Mouse (Mus musculus): ENCODE data around the gene Tmem221. TPM values are rescaled to one million over a fixed set of nuclear protein-coding genes. Genes with fewer than 3 reads are reported as not detected.
A peak's percentile ranks its signal among the peaks of the same experiment; 100 is the strongest.

Gene Tmem221
- polyA plus RNA-seq, 1 experiment from 2014 or later, result 1.0 TPM

GRCm38 (mm10) chr8:71574426-71574825, 15.8 kb upstream of the Tmem221 start:
- H3K9me3 ChIP-seq (ENCODE audit: control insufficient read depth, low read length), result no peaks in the 10 kb centered on the region
- ATAC-seq (ENCODE audit: low FRiP score, low TSS enrichment), result no peak
- no peaks in the 10 kb centered on the region; the same call in 1 of the 2 replicates for H3K4me1 ChIP-seq (replicated peaks; ENCODE audit: control insufficient read depth, insufficient read depth)
- no peak overlapping the region for H3K4me2 ChIP-seq (replicated peaks; ENCODE audit: low read depth)
- H3K27me3 ChIP-seq (ENCODE audit: control insufficient read depth, insufficient read depth, low read length), result no peaks in the 10 kb centered on the region
- 64% methylated on average over 7 of the region's 7 CpGs for WGBS
- no peak overlapping the region for H3K9ac ChIP-seq (ENCODE audit: low read length)
- no peak overlapping the region for H3K27ac ChIP-seq (replicated peaks)
- TF ChIP-seq EP300 (optimal IDR thresholded peaks at IDR 0.05), result no peak
- TF ChIP-seq CTCF (IDR thresholded peaks at IDR 0.05; ENCODE audit: low read depth), result no peak
- H3K4me3 ChIP-seq (ENCODE audit: low read depth, low read length), result no peak overlapping the region
- no peaks in the 10 kb centered on the region for H3K36me3 ChIP-seq (ENCODE audit: control insufficient read depth, insufficient read depth, low read length)
- DNase-seq (ENCODE audit: low spot score), result no peak

- WGBS, result 63% methylated on average over 9 of the region's 9 CpGs
- no peaks in the 10 kb centered on the region for H3K36me3 ChIP-seq (ENCODE audit: control insufficient read depth, insufficient read depth, low read length)
- DNase-seq (ENCODE audit: low spot score), result peak; percentile 93
- H3K4me3 ChIP-seq (ENCODE audit: low read depth, low read length), result no peak overlapping the region
- H3K9me3 ChIP-seq (ENCODE audit: control insufficient read depth, low read length), result no peaks in the 10 kb centered on the region
- H3K4me1 ChIP-seq (replicated peaks; ENCODE audit: control insufficient read depth, insufficient read depth), result peaks cover 4% of the 10 kb centered on the region; the same call in 1 of the 2 replicates
- ATAC-seq (ENCODE audit: low FRiP score, low TSS enrichment), result no peak
- TF ChIP-seq CTCF (IDR thresholded peaks at IDR 0.05; ENCODE audit: low read depth) (no peak), EP300 (optimal IDR thresholded peaks at IDR 0.05) (no peak)
- H3K27ac ChIP-seq (replicated peaks), result peak overlapping the region; percentile 70
- H3K27me3 ChIP-seq (ENCODE audit: control insufficient read depth, insufficient read depth, low read length), result no peaks in the 10 kb centered on the region
- H3K4me2 ChIP-seq (replicated peaks; ENCODE audit: low read depth), result peak overlapping the region; percentile 17; the same call in 1 of the 2 replicates
- no peak overlapping the region for H3K9ac ChIP-seq (ENCODE audit: low read length)
Observed at GRCm38 (mm10) chr8:71572847-71573633, 14.4 kb upstream of the Tmem221 start.

- DNase-seq (ENCODE audit: low spot score), result no peak
- Histone ChIP-seq H3K27ac (replicated peaks) (peak overlapping the region; percentile 56), H3K27me3 (ENCODE audit: control insufficient read depth, insufficient read depth, low read length) (no peaks in the 10 kb centered on the region), H3K4me1 (replicated peaks; ENCODE audit: control insufficient read depth, insufficient read depth) (peaks cover 4% of the 10 kb centered on the region; the same call in 1 of the 2 replicates), H3K9me3 (ENCODE audit: control insufficient read depth, low read length) (no peaks in the 10 kb centered on the region), H3K9ac (ENCODE audit: low read length) (no peak overlapping the region), H3K36me3 (ENCODE audit: control insufficient read depth, insufficient read depth, low read length) (no peaks in the 10 kb centered on the region), H3K4me2 (replicated peaks; ENCODE audit: low read depth) (no peak overlapping the region), H3K4me3 (ENCODE audit: low read depth, low read length) (no peak overlapping the region)
- TF ChIP-seq CTCF (IDR thresholded peaks at IDR 0.05; ENCODE audit: low read depth) (peak; percentile 38; the same call in 1 of the 2 replicates), EP300 (optimal IDR thresholded peaks at IDR 0.05) (no peak)
- 67% methylated on average over 2 of the region's 2 CpGs for WGBS
- ATAC-seq (ENCODE audit: low FRiP score, low TSS enrichment), result no peak
Observed at GRCm38 (mm10) chr8:71572077-71572476, 13.4 kb upstream of the Tmem221 start.

- peak overlapping the region; percentile 60 for H3K9ac ChIP-seq (ENCODE audit: low read length)
- under 1% methylated on average over 41 of the region's 41 CpGs for WGBS
- no peaks in the 10 kb centered on the region for H3K27me3 ChIP-seq (ENCODE audit: control insufficient read depth, insufficient read depth, low read length)
- H3K4me2 ChIP-seq (replicated peaks; ENCODE audit: low read depth), result peak overlapping the region; percentile 81
- no peaks in the 10 kb centered on the region for H3K36me3 ChIP-seq (ENCODE audit: control insufficient read depth, insufficient read depth, low read length)
- H3K9me3 ChIP-seq (ENCODE audit: control insufficient read depth, low read length), result no peaks in the 10 kb centered on the region
- DNase-seq (ENCODE audit: low spot score) (peak; percentile 99), ATAC-seq (ENCODE audit: low FRiP score, low TSS enrichment) (peak; percentile 90)
- peak overlapping the region; percentile 60 for H3K4me3 ChIP-seq (ENCODE audit: low read depth, low read length)
- H3K4me1 ChIP-seq (replicated peaks; ENCODE audit: control insufficient read depth, insufficient read depth), result peaks cover 4% of the 10 kb centered on the region; the same call in 1 of the 2 replicates
- TF ChIP-seq CTCF (IDR thresholded peaks at IDR 0.05; ENCODE audit: low read depth) (peak; percentile 29; the same call in 1 of the 2 replicates), EP300 (optimal IDR thresholded peaks at IDR 0.05) (no peak)
- H3K27ac ChIP-seq (replicated peaks), result peak overlapping the region; percentile 93
Observed at GRCm38 (mm10) chr8:71570291-71570954, 11.8 kb upstream of the Tmem221 start.

- peak overlapping the region; percentile 81 for H3K4me2 ChIP-seq (replicated peaks; ENCODE audit: low read depth)
- ATAC-seq (ENCODE audit: low FRiP score, low TSS enrichment) (peak; percentile 82), DNase-seq (ENCODE audit: low spot score) (peak; percentile 97)
- H3K4me3 ChIP-seq (ENCODE audit: low read depth, low read length), result peak overlapping the region; percentile 60
- no peak for TF ChIP-seq EP300 (optimal IDR thresholded peaks at IDR 0.05)
- TF ChIP-seq CTCF (IDR thresholded peaks at IDR 0.05; ENCODE audit: low read depth), result 0 out of 2 replicates have a peak, but pooled peaks have one; percentile 1
- H3K27me3 ChIP-seq (ENCODE audit: control insufficient read depth, insufficient read depth, low read length), result no peaks in the 10 kb centered on the region
- H3K27ac ChIP-seq (replicated peaks), result peak overlapping the region; percentile 93
- peaks cover 4% of the 10 kb centered on the region; the same call in 1 of the 2 replicates for H3K4me1 ChIP-seq (replicated peaks; ENCODE audit: control insufficient read depth, insufficient read depth)
- H3K36me3 ChIP-seq (ENCODE audit: control insufficient read depth, insufficient read depth, low read length), result no peaks in the 10 kb centered on the region
- no peaks in the 10 kb centered on the region for H3K9me3 ChIP-seq (ENCODE audit: control insufficient read depth, low read length)
- H3K9ac ChIP-seq (ENCODE audit: low read length), result peak overlapping the region; percentile 60
- WGBS, result under 1% methylated on average over 48 of the region's 51 CpGs
Observed at GRCm38 (mm10) chr8:71569366-71570290, 11.0 kb upstream of the Tmem221 start.

Data from stomach, postnatal 0 days (tissue).